Mouse (Mus musculus) gastrocnemius, adult 8-10 months (tissue): Measurements from ENCODE around the gene Trpc2. TPM values are rescaled to one million over a fixed set of nuclear protein-coding genes. Genes with fewer than 3 reads are reported as not detected.
A peak's percentile ranks its signal among the peaks of the same experiment; 100 is the strongest.
"Not testable (repeated sequence)": the region's sequence is repeated elsewhere in the genome, so short reads cannot be mapped to it uniquely, and the experiment has no call there.

ENCODE experiments used
- DNase-seq, 2 experiments: peaks; one replicate each; pipeline ENCODE4 v3.0.0; 2022; ENCODE audit warnings: low spot score in 2 of 2
- total RNA-seq, 4 experiments: library from RNA; stranded (reverse); gene quantifications; 2 replicates each; pipeline ENCODE4 v1.2.4; 2022

Gene Trpc2
- total RNA-seq: under 1 TPM in 2 of 4 experiments, not detected in 2; 0.21 to 0.56 TPM

GRCm38 (mm10) chr7:102082816-102083215, at the start of gene Trpc2:
Gene Trpc2, plus strand, starts transcription at chr7:102083116.
- DNase-seq: no peak

GRCm38 (mm10) chr7:102034904-102035303, 48.0 kb upstream of the Trpc2 start:
- DNase-seq: no peak

- DNase-seq: no peak
Observed at GRCm38 (mm10) chr7:102035534-102035933, 47.4 kb upstream of the Trpc2 start.

- DNase-seq: no peak
Observed at GRCm38 (mm10) chr7:102037318-102037717, 45.6 kb upstream of the Trpc2 start.

GRCm38 (mm10) chr7:102042314-102042713, 40.6 kb upstream of the Trpc2 start:
- no peak for DNase-seq

GRCm38 (mm10) chr7:102048524-102048923, 34.4 kb upstream of the Trpc2 start:
- not testable (repeated sequence) for DNase-seq

- no peak for DNase-seq
Observed at GRCm38 (mm10) chr7:102061353-102061752, 21.6 kb upstream of the Trpc2 start.

- no peak for DNase-seq
Observed at GRCm38 (mm10) chr7:102062203-102062602, 20.7 kb upstream of the Trpc2 start.

GRCm38 (mm10) chr7:102063891-102064290, 19.0 kb upstream of the Trpc2 start:
- DNase-seq: no peak

GRCm38 (mm10) chr7:102064655-102065045, 18.3 kb upstream of the Trpc2 start:
- peak in 1 of 2 experiments; percentile 3 for DNase-seq

- peak; percentile 87 for DNase-seq
Observed at GRCm38 (mm10) chr7:102065046-102065891, 17.6 kb upstream of the Trpc2 start, which contains the start of the genes Rnf121, Xndc1 and Xntrpc. Gene Rnf121, minus strand, starts transcription at chr7:102065469. Gene Xndc1, plus strand, starts transcription at chr7:102065511. Gene Xntrpc, plus strand, starts transcription at chr7:102065713.

GRCm38 (mm10) chr7:102066363-102066762, 16.6 kb upstream of the Trpc2 start:
- DNase-seq: no peak

- DNase-seq: no peak
Observed at GRCm38 (mm10) chr7:102076714-102077296, 6.1 kb upstream of the Trpc2 start.

- DNase-seq: no peak
Observed at GRCm38 (mm10) chr7:102078517-102078916, 4.4 kb upstream of the Trpc2 start.

GRCm38 (mm10) chr7:102080311-102080710, 2.6 kb upstream of the Trpc2 start:
- no peak for DNase-seq

GRCm38 (mm10) chr7:102081784-102082183, 1.1 kb upstream of the Trpc2 start:
- peak; percentile 58 for DNase-seq

GRCm38 (mm10) chr7:102084041-102084696, 1.3 kb downstream of the Trpc2 start:
- DNase-seq: no peak

- DNase-seq: no peak
Observed at GRCm38 (mm10) chr7:102087336-102087735, 4.4 kb downstream of the Trpc2 start.

- peak in 1 of 2 experiments; percentile 48 for DNase-seq
Observed at GRCm38 (mm10) chr7:102099760-102100661, 17.1 kb downstream of the Trpc2 start.

- DNase-seq: no peak
Observed at GRCm38 (mm10) chr7:102100868-102101267, 18.0 kb downstream of the Trpc2 start.

GRCm38 (mm10) chr7:102101487-102101886, 18.6 kb downstream of the Trpc2 start, which contains the start of gene Art1:
Gene Art1, plus strand, starts transcription at chr7:102101743.
- DNase-seq: peak in 1 of 2 experiments; percentile 64
